Mouse (Mus musculus): ENCODE measurements around the gene Farp1. TPM values are rescaled to one million over a fixed set of nuclear protein-coding genes. Genes with fewer than 3 reads are reported as not detected.

The Farp1 gene
- polyA plus RNA-seq, 1 experiment from 2014 or later, result 42.8 TPM

DNA sequence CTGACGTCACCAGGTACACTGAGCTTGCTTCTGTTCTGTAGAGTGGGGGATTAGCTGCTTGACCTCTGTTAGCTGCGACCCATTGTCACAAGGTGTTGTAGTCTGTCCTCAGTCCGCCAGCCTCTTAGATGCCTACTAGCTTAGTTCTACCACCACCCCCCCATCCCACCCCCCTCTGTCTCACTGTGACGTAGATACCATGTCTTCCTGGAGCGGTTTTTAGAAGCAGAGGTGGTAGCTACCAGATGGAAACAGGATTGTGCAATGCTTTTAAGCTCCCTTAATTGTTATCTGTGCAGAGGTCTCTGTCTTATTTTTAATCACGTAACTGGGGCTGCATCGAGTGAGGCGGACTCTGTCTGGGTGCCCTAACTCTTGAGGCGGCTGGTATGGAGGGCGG lies 219.9 kb downstream of the Farp1 start:
- peaks cover 15% of the 10 kb centered on the region; the same call in 1 of the 2 replicates for H3K36me3 ChIP-seq (ENCODE audit: control insufficient read depth, insufficient read depth, low read length)
- no peaks in the 10 kb centered on the region for H3K9me3 ChIP-seq (ENCODE audit: control insufficient read depth, low read length)
- H3K9ac ChIP-seq (replicated peaks; ENCODE audit: low read length), result no peak overlapping the region
- ATAC-seq (ENCODE audit: low FRiP score, low TSS enrichment) (no peak), DNase-seq (no peak)
- no peaks in the 10 kb centered on the region for H3K27me3 ChIP-seq (ENCODE audit: control insufficient read depth, insufficient read depth, low read length)
- H3K4me1 ChIP-seq (ENCODE audit: control insufficient read depth, insufficient read depth, low read length), result no peaks in the 10 kb centered on the region
- 86% methylated on average over 10 of the region's 10 CpGs for WGBS
- no peak overlapping the region for H3K4me2 ChIP-seq (ENCODE audit: low read length)
- no peak overlapping the region for H3K4me3 ChIP-seq (replicated peaks; ENCODE audit: low read depth, low read length)
- H3K27ac ChIP-seq (replicated peaks; ENCODE audit: low read depth, low read length), result no peak overlapping the region

DNA sequence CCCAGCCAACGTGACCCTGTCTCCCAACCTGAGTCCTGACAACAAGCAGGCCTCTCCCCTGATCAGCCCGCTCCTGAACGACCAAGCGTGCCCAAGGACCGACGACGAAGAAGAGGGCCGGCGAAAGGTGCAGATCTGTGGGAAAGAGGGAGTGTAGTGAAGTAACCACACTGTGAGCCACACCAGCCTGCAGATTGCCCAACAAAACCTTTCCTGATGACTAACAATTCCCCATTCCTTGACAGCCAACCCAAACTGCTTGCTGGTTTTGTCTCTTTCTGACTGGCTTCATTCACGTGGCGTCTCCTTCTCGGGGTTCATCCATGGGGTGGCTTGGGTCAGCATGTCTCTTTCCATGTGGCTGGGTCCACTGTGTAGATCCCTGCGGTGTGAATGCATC lies 220.5 kb downstream of the Farp1 start:
- Histone ChIP-seq H3K4me3 (replicated peaks; ENCODE audit: low read depth, low read length) (no peak overlapping the region), H3K4me2 (ENCODE audit: low read length) (no peak overlapping the region), H3K27me3 (ENCODE audit: control insufficient read depth, insufficient read depth, low read length) (no peaks in the 10 kb centered on the region), H3K4me1 (ENCODE audit: control insufficient read depth, insufficient read depth, low read length) (no peaks in the 10 kb centered on the region), H3K36me3 (ENCODE audit: control insufficient read depth, insufficient read depth, low read length) (peaks cover 15% of the 10 kb centered on the region; the same call in 1 of the 2 replicates), H3K9ac (replicated peaks; ENCODE audit: low read length) (no peak overlapping the region), H3K27ac (replicated peaks; ENCODE audit: low read depth, low read length) (no peak overlapping the region), H3K9me3 (ENCODE audit: control insufficient read depth, low read length) (no peaks in the 10 kb centered on the region)
- ATAC-seq (ENCODE audit: low FRiP score, low TSS enrichment) (no peak), DNase-seq (no peak)
- WGBS, result 89% methylated on average over 13 of the region's 13 CpGs

DNA sequence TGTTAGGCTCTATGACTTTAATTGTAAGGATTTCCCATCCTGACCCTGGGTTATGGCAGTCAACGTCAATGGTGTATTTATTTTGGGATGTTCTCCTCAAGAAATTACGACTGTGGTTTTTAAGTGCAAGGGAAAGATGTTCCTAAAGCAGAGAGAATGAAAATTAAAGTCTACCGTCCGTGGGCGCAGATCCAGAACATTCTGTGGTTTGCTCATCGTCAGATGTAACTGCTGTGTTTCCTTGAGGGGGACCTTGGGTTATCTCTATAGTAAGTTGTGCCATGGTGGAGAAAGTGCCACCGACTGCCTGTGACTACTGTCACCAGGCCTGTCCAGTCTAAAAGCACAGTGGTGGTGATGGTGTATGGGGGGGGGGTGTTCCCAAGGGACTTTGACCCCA lies 221.9 kb downstream of the Farp1 start:
- no peak for ATAC-seq (ENCODE audit: low FRiP score, low TSS enrichment)
- peaks cover 17% of the 10 kb centered on the region; the same call in 1 of the 2 replicates for H3K36me3 ChIP-seq (ENCODE audit: control insufficient read depth, insufficient read depth, low read length)
- WGBS, result 96% methylated on average over 7 of the region's 7 CpGs
- no peak overlapping the region for H3K4me2 ChIP-seq (ENCODE audit: low read length)
- no peak overlapping the region for H3K4me3 ChIP-seq (replicated peaks; ENCODE audit: low read depth, low read length)
- H3K9me3 ChIP-seq (ENCODE audit: control insufficient read depth, low read length), result no peaks in the 10 kb centered on the region
- no peaks in the 10 kb centered on the region for H3K4me1 ChIP-seq (ENCODE audit: control insufficient read depth, insufficient read depth, low read length)
- H3K9ac ChIP-seq (replicated peaks; ENCODE audit: low read length), result no peak overlapping the region
- H3K27me3 ChIP-seq (ENCODE audit: control insufficient read depth, insufficient read depth, low read length), result no peaks in the 10 kb centered on the region
- DNase-seq, result no peak
- H3K27ac ChIP-seq (replicated peaks; ENCODE audit: low read depth, low read length), result no peak overlapping the region

DNA sequence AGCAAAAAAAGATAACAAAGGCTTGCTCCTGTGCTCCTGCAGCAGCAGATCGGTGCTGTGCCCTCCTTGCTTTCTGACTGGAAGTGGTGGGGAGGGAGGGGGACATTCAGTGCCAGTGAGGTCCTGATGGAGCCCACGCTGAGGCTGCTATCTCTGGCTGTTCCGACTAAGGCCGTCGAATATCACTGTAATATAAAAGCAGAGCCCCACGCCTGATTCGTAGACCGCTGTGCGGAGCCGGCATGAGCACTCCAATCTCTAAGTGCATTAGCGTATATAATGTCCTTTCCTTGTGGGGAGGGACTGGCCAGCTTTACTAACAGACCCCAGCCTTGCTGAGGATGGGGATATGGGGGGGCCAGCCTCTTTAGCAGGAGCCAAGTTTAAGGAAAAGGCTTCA lies 224.3 kb downstream of the Farp1 start:
- 46% methylated on average over 11 of the region's 11 CpGs for WGBS
- ATAC-seq (ENCODE audit: low FRiP score, low TSS enrichment) (no peak), DNase-seq (peak; percentile 37)
- Histone ChIP-seq H3K4me2 (ENCODE audit: low read length) (no peak overlapping the region), H3K4me1 (ENCODE audit: control insufficient read depth, insufficient read depth, low read length) (no peaks in the 10 kb centered on the region), H3K36me3 (ENCODE audit: control insufficient read depth, insufficient read depth, low read length) (peaks cover 19% of the 10 kb centered on the region), H3K27me3 (ENCODE audit: control insufficient read depth, insufficient read depth, low read length) (no peaks in the 10 kb centered on the region), H3K9me3 (ENCODE audit: control insufficient read depth, low read length) (no peaks in the 10 kb centered on the region), H3K4me3 (replicated peaks; ENCODE audit: low read depth, low read length) (no peak overlapping the region), H3K9ac (replicated peaks; ENCODE audit: low read length) (no peak overlapping the region), H3K27ac (replicated peaks; ENCODE audit: low read depth, low read length) (0 out of 2 replicates have a peak overlapping the region, but pooled peaks have one; percentile 32)

DNA sequence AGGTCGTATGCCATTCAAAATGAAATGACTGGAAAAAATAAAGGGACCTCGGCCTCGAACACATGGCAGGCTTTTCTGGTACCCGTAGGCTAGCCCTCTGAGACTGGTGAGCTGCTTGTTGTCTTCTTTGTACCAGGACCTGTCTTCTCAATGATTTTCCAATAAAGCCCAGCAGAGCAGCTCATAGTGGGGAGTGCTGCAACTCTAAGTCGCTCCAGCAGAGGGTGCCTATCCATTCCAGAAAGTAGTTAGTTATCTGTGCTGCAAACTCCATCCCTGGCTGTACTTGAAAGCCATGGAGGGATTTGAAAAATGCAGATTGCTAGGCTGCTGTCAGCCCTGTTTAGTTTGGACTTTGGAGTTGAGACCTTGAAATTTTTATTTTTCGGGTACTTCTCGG lies 224.8 kb downstream of the Farp1 start:
- WGBS, result 46% methylated on average over 7 of the region's 7 CpGs
- H3K9ac ChIP-seq (replicated peaks; ENCODE audit: low read length), result no peak overlapping the region
- no peaks in the 10 kb centered on the region for H3K9me3 ChIP-seq (ENCODE audit: control insufficient read depth, low read length)
- H3K4me3 ChIP-seq (replicated peaks; ENCODE audit: low read depth, low read length), result no peak overlapping the region
- peaks cover 19% of the 10 kb centered on the region for H3K36me3 ChIP-seq (ENCODE audit: control insufficient read depth, insufficient read depth, low read length)
- DNase-seq (peak; percentile 85), ATAC-seq (ENCODE audit: low FRiP score, low TSS enrichment) (peak; percentile 32; the same call in 1 of the 2 replicates)
- H3K4me2 ChIP-seq (ENCODE audit: low read length), result no peak overlapping the region
- H3K4me1 ChIP-seq (ENCODE audit: control insufficient read depth, insufficient read depth, low read length), result no peaks in the 10 kb centered on the region
- no peak overlapping the region for H3K27ac ChIP-seq (replicated peaks; ENCODE audit: low read depth, low read length)
- no peaks in the 10 kb centered on the region for H3K27me3 ChIP-seq (ENCODE audit: control insufficient read depth, insufficient read depth, low read length)

DNA sequence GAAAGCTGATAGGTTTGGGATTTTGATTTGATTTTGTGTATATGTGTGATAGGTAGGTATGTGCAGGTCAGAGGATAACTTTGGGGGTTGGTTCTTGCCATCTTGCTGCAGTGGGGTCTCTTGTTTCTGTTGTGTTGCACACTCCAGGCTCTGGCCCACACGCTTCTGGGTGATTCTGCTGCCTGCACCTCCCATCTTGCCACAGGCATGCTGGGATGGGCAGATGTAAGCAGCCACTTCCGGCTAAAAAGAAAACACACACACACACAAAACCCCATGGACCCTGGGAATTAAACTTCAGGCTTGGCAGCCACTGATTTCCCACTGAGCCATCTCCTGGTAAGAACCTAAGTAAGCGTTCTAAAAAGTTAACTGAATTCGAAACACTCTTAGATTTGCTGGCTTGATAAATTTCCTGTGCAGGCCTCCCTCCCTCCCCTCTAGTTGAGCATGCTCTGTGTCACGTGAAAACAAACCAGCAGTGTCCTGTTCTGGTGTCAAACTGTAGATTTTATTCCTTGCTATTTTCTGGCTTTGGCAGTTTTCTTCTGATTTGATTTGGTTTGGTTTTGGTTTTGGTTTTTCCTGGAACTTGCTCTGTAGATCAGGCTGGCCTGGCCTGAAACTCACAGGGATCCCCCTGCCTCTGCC lies 226.4 kb downstream of the Farp1 start:
- no peaks in the 10 kb centered on the region for H3K4me1 ChIP-seq (ENCODE audit: control insufficient read depth, insufficient read depth, low read length)
- H3K4me3 ChIP-seq (replicated peaks; ENCODE audit: low read depth, low read length), result no peak overlapping the region
- no peak overlapping the region for H3K27ac ChIP-seq (replicated peaks; ENCODE audit: low read depth, low read length)
- H3K4me2 ChIP-seq (ENCODE audit: low read length), result no peak overlapping the region
- DNase-seq, result no peak
- H3K9me3 ChIP-seq (ENCODE audit: control insufficient read depth, low read length), result no peaks in the 10 kb centered on the region
- ATAC-seq (ENCODE audit: low FRiP score, low TSS enrichment), result no peak
- H3K36me3 ChIP-seq (ENCODE audit: control insufficient read depth, insufficient read depth, low read length), result peaks cover 13% of the 10 kb centered on the region; the same call in 1 of the 2 replicates
- 81% methylated on average over 5 of the region's 5 CpGs for WGBS
- H3K9ac ChIP-seq (replicated peaks; ENCODE audit: low read length), result no peak overlapping the region
- no peaks in the 10 kb centered on the region for H3K27me3 ChIP-seq (ENCODE audit: control insufficient read depth, insufficient read depth, low read length)

DNA sequence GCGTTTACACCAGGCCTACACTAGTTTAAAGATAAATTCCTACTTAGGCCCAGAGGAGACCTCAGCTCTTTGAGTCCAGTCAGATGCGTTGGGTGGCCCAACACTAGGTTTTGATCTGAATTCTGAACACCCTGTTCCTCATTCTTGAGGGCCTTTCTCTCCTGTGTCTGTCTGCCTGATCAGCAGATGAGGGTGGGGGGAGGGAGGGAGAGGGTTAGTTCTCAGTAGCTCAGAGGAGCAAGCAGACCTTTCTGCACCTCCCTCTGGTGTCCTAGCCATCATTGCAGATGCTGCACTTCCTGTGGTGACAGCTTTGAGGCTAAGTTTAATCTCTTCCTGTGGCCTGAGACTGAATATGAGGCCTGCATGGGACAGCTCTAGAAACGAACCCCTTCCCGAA lies 227.6 kb downstream of the Farp1 start:
- Histone ChIP-seq H3K27ac (replicated peaks; ENCODE audit: low read depth, low read length) (no peak overlapping the region), H3K4me2 (ENCODE audit: low read length) (no peak overlapping the region), H3K27me3 (ENCODE audit: control insufficient read depth, insufficient read depth, low read length) (no peaks in the 10 kb centered on the region), H3K4me3 (replicated peaks; ENCODE audit: low read depth, low read length) (no peak overlapping the region), H3K4me1 (ENCODE audit: control insufficient read depth, insufficient read depth, low read length) (no peaks in the 10 kb centered on the region), H3K36me3 (ENCODE audit: control insufficient read depth, insufficient read depth, low read length) (peaks cover 13% of the 10 kb centered on the region; the same call in 1 of the 2 replicates), H3K9ac (replicated peaks; ENCODE audit: low read length) (no peak overlapping the region), H3K9me3 (ENCODE audit: control insufficient read depth, low read length) (no peaks in the 10 kb centered on the region)
- 69% methylated on average over 4 of the region's 4 CpGs for WGBS
- ATAC-seq (ENCODE audit: low FRiP score, low TSS enrichment), result no peak
- DNase-seq, result no peak

DNA sequence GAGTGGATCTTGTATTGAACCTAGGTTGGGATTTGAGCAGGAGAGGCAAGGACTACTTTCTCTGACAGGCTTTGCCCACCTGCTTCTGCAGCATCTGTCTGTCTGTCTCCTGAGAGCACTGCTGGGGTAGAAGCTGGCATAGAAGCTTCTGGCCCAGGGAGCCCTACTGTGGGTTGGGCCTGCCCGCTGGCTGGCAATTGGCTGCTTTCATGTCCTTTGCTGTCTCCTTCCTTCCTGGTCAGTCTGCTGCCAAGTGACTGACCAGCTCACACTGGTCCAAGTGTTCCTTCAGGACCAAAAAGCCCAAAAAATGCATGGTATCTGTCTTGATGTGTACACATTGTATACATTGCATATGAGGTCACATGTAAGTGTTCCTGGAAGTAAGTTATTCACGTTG lies 228.9 kb downstream of the Farp1 start:
- no peak overlapping the region for H3K27ac ChIP-seq (replicated peaks; ENCODE audit: low read depth, low read length)
- no peaks in the 10 kb centered on the region for H3K4me1 ChIP-seq (ENCODE audit: control insufficient read depth, insufficient read depth, low read length)
- no peak overlapping the region for H3K4me3 ChIP-seq (replicated peaks; ENCODE audit: low read depth, low read length)
- H3K27me3 ChIP-seq (ENCODE audit: control insufficient read depth, insufficient read depth, low read length), result no peaks in the 10 kb centered on the region
- no peak for ATAC-seq (ENCODE audit: low FRiP score, low TSS enrichment)
- H3K36me3 ChIP-seq (ENCODE audit: control insufficient read depth, insufficient read depth, low read length), result peaks cover 19% of the 10 kb centered on the region; the same call in 1 of the 2 replicates
- H3K9ac ChIP-seq (replicated peaks; ENCODE audit: low read length), result no peak overlapping the region
- H3K9me3 ChIP-seq (ENCODE audit: control insufficient read depth, low read length), result no peaks in the 10 kb centered on the region
- DNase-seq, result no peak
- no peak overlapping the region for H3K4me2 ChIP-seq (ENCODE audit: low read length)
- WGBS, result 88% methylated on average over 2 of the region's 2 CpGs

DNA sequence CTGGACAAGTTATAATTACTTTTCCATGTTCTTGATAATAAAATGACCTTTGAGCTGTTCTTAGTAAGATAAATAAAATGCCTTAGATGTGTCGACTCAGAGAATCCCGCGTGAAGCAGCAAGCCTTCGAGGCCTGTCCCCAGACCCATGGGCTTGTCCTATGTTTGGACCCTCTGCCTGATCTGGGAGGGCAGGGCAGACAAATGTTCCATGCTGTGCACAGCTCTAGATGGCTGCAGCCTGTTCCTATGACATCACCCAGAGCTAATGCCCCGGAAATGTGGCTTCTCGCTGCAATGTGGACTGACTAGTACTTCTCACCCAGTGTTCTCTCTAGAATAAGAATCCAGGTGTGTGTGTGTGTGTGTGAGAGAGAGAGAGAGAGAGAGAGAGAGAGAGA lies 229.5 kb downstream of the Farp1 start:
- H3K9ac ChIP-seq (replicated peaks; ENCODE audit: low read length), result no peak overlapping the region
- no peak overlapping the region for H3K4me2 ChIP-seq (ENCODE audit: low read length)
- H3K9me3 ChIP-seq (ENCODE audit: control insufficient read depth, low read length), result no peaks in the 10 kb centered on the region
- H3K27ac ChIP-seq (replicated peaks; ENCODE audit: low read depth, low read length), result no peak overlapping the region
- no peaks in the 10 kb centered on the region for H3K27me3 ChIP-seq (ENCODE audit: control insufficient read depth, insufficient read depth, low read length)
- WGBS, result 90% methylated on average over 6 of the region's 6 CpGs
- no peak overlapping the region for H3K4me3 ChIP-seq (replicated peaks; ENCODE audit: low read depth, low read length)
- H3K4me1 ChIP-seq (ENCODE audit: control insufficient read depth, insufficient read depth, low read length), result no peaks in the 10 kb centered on the region
- H3K36me3 ChIP-seq (ENCODE audit: control insufficient read depth, insufficient read depth, low read length), result peaks cover 19% of the 10 kb centered on the region; the same call in 1 of the 2 replicates
- DNase-seq, result no peak
- ATAC-seq (ENCODE audit: low FRiP score, low TSS enrichment), result no peak
